ENCODE assay signal across 20 mouse cellular contexts in genomic region chr6:84201721-84202490, GRCm38 (mm10).
DNase-seq lines count a peak whose midpoint lies in the region; ATAC-seq and TF ChIP-seq lines count a peak whose summit lies in the region.
"Had no signal": no experiment of that assay in that cellular context is flagged by ENCODE, and none has a peak within 500 bp of the region (broad histone marks: within the 10 kb centered on the region; RNA-seq: fewer than 3 reads in every experiment).

No protein-coding gene starts in this region.

- H3K4me2 ChIP-seq in liver, embryonic 11.5 days, result no peak overlapping the region
- H3K4me2 ChIP-seq: forebrain, embryonic 13.5 days; heart, embryonic 13.5 days; hindbrain, embryonic 13.5 days had no signal

- TF ChIP-seq POLR2A in cortical plate, adult 2 months (IDR thresholded peaks at IDR 0.05; ENCODE audit: extremely low read depth, insufficient read depth, low read length), result no peak

- H3K4me3 ChIP-seq in gastrocnemius, adult 2 months, result no peak overlapping the region
- H3K4me3 ChIP-seq in layer of hippocampus, adult 2 months, result no peak overlapping the region
- no peak overlapping the region for H3K4me3 ChIP-seq in cortical plate, adult 2 months (ENCODE audit: insufficient read depth, low read length)
- no peak overlapping the region for H3K4me3 ChIP-seq in liver, embryonic 11.5 days (ENCODE audit: low read depth, low read length)
- H3K4me3 ChIP-seq: embryonic facial prominence, embryonic 10.5 days; forebrain, embryonic 13.5 days; heart, embryonic 13.5 days; hindbrain, embryonic 13.5 days had no signal

- H3K4me1 ChIP-seq in cortical plate, adult 2 months (ENCODE audit: control insufficient read depth, insufficient read depth, low read length), result no peaks in the 10 kb centered on the region
- H3K4me1 ChIP-seq in liver, embryonic 11.5 days (replicated peaks; ENCODE audit: control insufficient read depth, insufficient read depth, low read length), result no peaks in the 10 kb centered on the region
- H3K4me1 ChIP-seq: heart, embryonic 13.5 days had no signal

- 87% methylated on average over 8 of the region's 8 CpGs for WGBS in liver, embryonic 11.5 days

- no peaks in the 10 kb centered on the region for H3K9me3 ChIP-seq in liver, embryonic 11.5 days (ENCODE audit: control insufficient read depth, low read length)
- H3K9me3 ChIP-seq: embryonic facial prominence, embryonic 10.5 days; forebrain, embryonic 13.5 days; hindbrain, embryonic 13.5 days had no signal

- H3K27ac ChIP-seq in gastrocnemius, adult 2 months, result no peak overlapping the region
- H3K27ac ChIP-seq in layer of hippocampus, adult 2 months, result no peak overlapping the region
- no peak overlapping the region for H3K27ac ChIP-seq in cortical plate, adult 2 months (ENCODE audit: insufficient read depth, low read length)
- H3K27ac ChIP-seq in liver, embryonic 11.5 days (ENCODE audit: low read depth, low read length), result no peak overlapping the region
- H3K27ac ChIP-seq: embryonic facial prominence, embryonic 10.5 days; forebrain, embryonic 13.5 days; heart, embryonic 13.5 days; hindbrain, embryonic 13.5 days; hindbrain, postnatal 0 days had no signal

- no peak for ATAC-seq in liver, embryonic 11.5 days (replicated peaks; ENCODE audit: low FRiP score)
- ATAC-seq in megakaryocyte, adult 5-6 weeks (ENCODE audit: poor library complexity, severe bottlenecking), result no peak
- ATAC-seq: forebrain, embryonic 13.5 days; forebrain, postnatal 0 days; hindbrain, postnatal 0 days had no signal

- no peaks in the 10 kb centered on the region for H3K27me3 ChIP-seq in liver, embryonic 11.5 days (replicated peaks; ENCODE audit: control insufficient read depth, insufficient read depth, low read length)
- H3K27me3 ChIP-seq: forebrain, embryonic 13.5 days; heart, embryonic 13.5 days; hindbrain, embryonic 13.5 days had no signal

- intact Hi-C loops in gastrocnemius, adult 2 months (cut with DNase I), result no loop called here

- TF ChIP-seq CTCF in gastrocnemius, adult 2 months (IDR thresholded peaks at IDR 0.05), result peak; percentile 13; the same call in 1 of the 2 replicates
- peak; percentile 60 for TF ChIP-seq CTCF in layer of hippocampus, adult 2 months (conservative IDR thresholded peaks at IDR 0.05)
- peak; percentile 12; the same call in 1 of the 2 replicates for TF ChIP-seq CTCF in cortical plate, adult 2 months (IDR thresholded peaks at IDR 0.05; ENCODE audit: extremely low read depth, insufficient read depth, low read length)

- H3K36me3 ChIP-seq in liver, embryonic 11.5 days (ENCODE audit: control insufficient read depth, insufficient read depth, low read length), result no peaks in the 10 kb centered on the region
- H3K36me3 ChIP-seq: embryonic facial prominence, embryonic 10.5 days; hindbrain, embryonic 13.5 days had no signal

- no peak for DNase-seq in gastrocnemius, adult 2 months
- DNase-seq in gastrocnemius, adult 8-10 months (ENCODE audit: low spot score in 2 of 2), result no peak
- DNase-seq in layer of hippocampus, adult 2 months (ENCODE audit: low spot score in 2 of 2), result no peak
- DNase-seq in layer of hippocampus, postnatal 36 days, result no peak
- DNase-seq in adipocyte (ENCODE audit: low spot score), result peak; percentile 64
- no peak for DNase-seq in liver, embryonic 11.5 days (ENCODE audit: low spot score)
- DNase-seq: adrenal gland, postnatal 25 days; cerebellum, adult 18-20 months; cerebellum, adult 9-11 months; cerebellum, postnatal 36 days; forebrain, postnatal 0 days; gastrocnemius, postnatal 36 days; kidney, adult 11 months had no signal

- H3K9ac ChIP-seq in liver, embryonic 11.5 days (ENCODE audit: low read depth, low read length), result no peak overlapping the region
- H3K9ac ChIP-seq: forebrain, embryonic 13.5 days; forebrain, postnatal 0 days; heart, embryonic 13.5 days; hindbrain, embryonic 13.5 days had no signal
